Mouse (Mus musculus): Measurements from ENCODE around the gene Hpn. TPM values are rescaled to one million over a fixed set of nuclear protein-coding genes. Genes with fewer than 3 reads are reported as not detected.

Hpn gene
- polyA plus RNA-seq, 1 experiment from 2014 or later = 36.0 TPM

DNA sequence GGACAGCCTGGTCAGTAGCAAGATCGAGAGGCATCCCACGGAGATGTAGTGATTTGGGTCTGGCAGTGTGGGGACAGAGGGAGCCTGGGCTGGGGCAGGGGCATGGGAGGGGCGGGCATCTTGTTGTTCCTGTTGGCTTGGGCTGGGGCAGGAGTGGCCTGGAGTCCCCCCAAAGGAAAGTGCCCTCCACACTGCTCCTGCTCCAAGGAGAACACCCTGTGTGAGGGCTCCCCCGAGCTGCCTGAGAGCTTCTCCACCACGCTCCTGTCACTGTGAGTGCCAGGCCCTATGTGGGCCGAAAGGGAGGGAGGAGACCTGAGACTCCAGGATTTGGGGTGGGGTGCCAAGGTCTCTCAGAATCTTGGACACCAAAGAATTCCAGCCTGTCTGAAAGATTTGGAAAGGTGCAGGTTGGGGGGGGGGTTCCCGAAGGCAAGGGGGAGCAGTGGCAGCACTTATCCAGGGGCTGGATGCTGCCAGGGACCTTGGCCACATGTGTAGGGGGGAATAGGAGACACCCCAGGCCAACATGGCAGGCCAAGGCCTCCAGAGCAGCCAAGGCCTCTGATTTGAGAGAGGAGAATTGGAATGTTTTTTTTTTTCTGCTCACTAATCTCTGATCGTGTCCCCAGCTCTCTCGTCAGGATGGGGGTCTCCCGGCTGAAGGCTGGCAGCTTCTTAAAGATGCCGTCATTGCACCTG lies 55.0 kb downstream of the Hpn start:
- H3K4me3 ChIP-seq (replicated peaks; ENCODE audit: low read length) = no peak overlapping the region
- H3K27me3 ChIP-seq (ENCODE audit: control insufficient read depth, insufficient read depth, low read length) = no peaks in the 10 kb centered on the region
- no peak for ATAC-seq (ENCODE audit: insufficient read depth, low FRiP score)
- 72% methylated on average over 11 of the region's 11 CpGs for WGBS
- no peak overlapping the region for H3K27ac ChIP-seq (ENCODE audit: low read length)
- peaks cover 5% of the 10 kb centered on the region; the same call in 1 of the 2 replicates for H3K4me1 ChIP-seq (ENCODE audit: control insufficient read depth, insufficient read depth, low read length)
- no peaks in the 10 kb centered on the region for H3K9me3 ChIP-seq (replicated peaks; ENCODE audit: control insufficient read depth, low read length)
- H3K36me3 ChIP-seq (ENCODE audit: control insufficient read depth, insufficient read depth, low read length) = no peaks in the 10 kb centered on the region
- peak overlapping the region; percentile 26; the same call in 1 of the 2 replicates for H3K9ac ChIP-seq (ENCODE audit: low read length)
- no peak overlapping the region for H3K4me2 ChIP-seq (ENCODE audit: low read depth, low read length)

DNA sequence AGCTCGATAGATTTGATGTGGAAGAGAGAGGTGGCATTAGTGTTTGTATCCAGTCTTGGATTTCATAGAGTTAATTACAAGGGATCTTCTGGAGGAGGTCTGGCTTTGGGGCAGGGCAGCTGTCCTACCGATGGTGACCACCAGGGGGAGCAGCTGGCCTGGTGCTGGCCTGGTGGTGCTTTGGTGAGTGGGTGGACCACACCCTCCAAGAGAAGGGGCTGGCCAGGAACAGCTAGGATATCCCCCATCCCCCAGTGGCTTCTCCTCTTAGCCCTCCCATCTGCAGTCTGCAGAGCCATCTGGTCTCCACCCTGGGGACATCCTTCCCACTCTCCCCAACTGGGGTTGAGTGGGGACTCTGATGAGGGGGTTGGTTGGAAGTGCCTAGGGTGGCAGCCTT lies 56.0 kb downstream of the Hpn start, which contains the start of gene Lgi4:
Gene Lgi4 (plus strand): TSS at position 235 of the 400 bp plus-strand sequence.
- Histone ChIP-seq H3K27me3 (ENCODE audit: control insufficient read depth, insufficient read depth, low read length) (no peaks in the 10 kb centered on the region), H3K9ac (ENCODE audit: low read length) (peak within 1 kb of the TSS; percentile 26; the same call in 1 of the 2 replicates), H3K36me3 (ENCODE audit: control insufficient read depth, insufficient read depth, low read length) (no peaks in the 10 kb centered on the region), H3K4me3 (replicated peaks; ENCODE audit: low read length) (no peak within 1 kb of the TSS), H3K4me2 (ENCODE audit: low read depth, low read length) (no peak within 1 kb of the TSS), H3K9me3 (replicated peaks; ENCODE audit: control insufficient read depth, low read length) (no peaks in the 10 kb centered on the region), H3K27ac (ENCODE audit: low read length) (no peak within 1 kb of the TSS), H3K4me1 (ENCODE audit: control insufficient read depth, insufficient read depth, low read length) (peaks cover 10% of the 10 kb centered on the region; the same call in 1 of the 2 replicates)
- peak; percentile 41 for ATAC-seq (ENCODE audit: insufficient read depth, low FRiP score)
- whole genome bisulfite sequencing = 4% methylated on average over 2 of the region's 2 CpGs

DNA sequence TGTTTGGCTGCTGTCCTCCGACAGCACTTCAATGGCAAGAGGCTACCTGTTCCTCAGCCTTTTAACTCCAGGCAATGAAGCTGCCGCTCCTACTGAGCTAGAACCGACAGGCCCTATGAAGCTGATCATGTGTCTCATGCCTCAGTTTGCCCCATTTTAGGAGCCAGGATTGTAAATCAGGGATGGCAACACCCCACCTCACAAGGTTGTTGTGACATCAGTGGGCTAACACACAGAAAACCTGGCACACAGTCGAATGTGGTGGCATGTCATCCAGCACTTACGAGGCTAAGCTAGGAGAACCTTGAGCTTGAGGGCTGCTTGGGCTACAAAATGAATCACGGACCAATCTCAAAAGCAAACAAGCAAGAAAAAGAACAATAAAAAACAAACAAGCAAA lies 56.9 kb downstream of the Hpn start:
- H3K9ac ChIP-seq (ENCODE audit: low read length) = no peak overlapping the region
- ATAC-seq (ENCODE audit: insufficient read depth, low FRiP score) = no peak

DNA sequence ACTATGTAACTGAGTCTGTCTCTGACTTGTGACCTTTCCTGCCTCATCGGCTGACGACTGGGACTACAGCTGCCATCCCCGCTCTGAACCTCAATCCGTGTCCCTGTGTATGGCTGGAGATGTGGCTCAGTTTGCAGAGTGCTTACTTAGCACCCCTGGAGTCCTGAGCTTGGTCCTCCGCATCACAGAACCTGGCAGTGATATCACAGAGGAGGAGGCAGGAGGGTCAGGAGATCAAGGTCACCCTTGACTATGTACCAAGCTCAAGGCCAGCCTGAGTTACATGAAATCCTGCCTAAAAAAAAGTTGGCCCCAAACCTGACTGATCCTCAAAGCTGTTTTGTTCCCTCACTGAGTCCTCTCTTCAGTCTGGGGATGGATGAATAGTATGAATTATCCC lies 57.4 kb downstream of the Hpn start:
- WGBS = 67% methylated on average over 5 of the region's 5 CpGs
- Histone ChIP-seq H3K27ac (ENCODE audit: low read length) (no peak overlapping the region), H3K4me3 (replicated peaks; ENCODE audit: low read length) (no peak overlapping the region), H3K9ac (ENCODE audit: low read length) (no peak overlapping the region), H3K36me3 (ENCODE audit: control insufficient read depth, insufficient read depth, low read length) (no peaks in the 10 kb centered on the region), H3K27me3 (ENCODE audit: control insufficient read depth, insufficient read depth, low read length) (peaks cover 10% of the 10 kb centered on the region), H3K4me1 (ENCODE audit: control insufficient read depth, insufficient read depth, low read length) (peaks cover 16% of the 10 kb centered on the region), H3K4me2 (ENCODE audit: low read depth, low read length) (no peak overlapping the region), H3K9me3 (replicated peaks; ENCODE audit: control insufficient read depth, low read length) (no peaks in the 10 kb centered on the region)
- ATAC-seq (ENCODE audit: insufficient read depth, low FRiP score) = no peak

More for the DNA sequence above, 56.9 kb downstream of the Hpn start:
- H3K27me3 ChIP-seq (ENCODE audit: control insufficient read depth, insufficient read depth, low read length) = peaks cover 5% of the 10 kb centered on the region
- H3K4me2 ChIP-seq (ENCODE audit: low read depth, low read length) = no peak overlapping the region
- H3K4me1 ChIP-seq (ENCODE audit: control insufficient read depth, insufficient read depth, low read length) = peaks cover 11% of the 10 kb centered on the region; the same call in 1 of the 2 replicates
- no peaks in the 10 kb centered on the region for H3K9me3 ChIP-seq (replicated peaks; ENCODE audit: control insufficient read depth, low read length)
- no peaks in the 10 kb centered on the region for H3K36me3 ChIP-seq (ENCODE audit: control insufficient read depth, insufficient read depth, low read length)
- H3K27ac ChIP-seq (ENCODE audit: low read length) = no peak overlapping the region
- H3K4me3 ChIP-seq (replicated peaks; ENCODE audit: low read length) = no peak overlapping the region
- WGBS = 86% methylated on average over 6 of the region's 6 CpGs

DNA sequence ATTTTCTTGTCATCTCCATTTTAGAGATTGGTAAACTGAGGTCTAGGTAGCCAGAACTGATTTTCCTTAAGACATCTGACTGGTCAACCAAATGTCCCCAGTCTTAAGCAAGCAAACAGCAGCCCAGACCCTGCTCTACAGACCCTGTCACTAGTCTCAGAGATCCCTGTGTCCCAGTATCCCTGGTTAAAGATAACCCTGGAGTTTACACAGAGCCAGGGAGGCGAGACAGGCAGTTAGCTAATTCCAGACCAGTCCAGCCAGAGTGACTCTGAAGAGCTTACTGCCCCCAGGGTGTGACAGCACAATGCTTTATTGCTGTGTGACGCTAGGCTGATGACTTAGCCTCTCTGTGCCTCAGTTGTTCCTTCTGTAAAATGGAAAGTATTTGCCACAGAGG lies 58.0 kb downstream of the Hpn start, which contains the start of gene Fxyd1:
Gene Fxyd1 (minus strand): TSS at position 129 of the 400 bp plus-strand sequence.
- no peak for ATAC-seq (ENCODE audit: insufficient read depth, low FRiP score)
- Histone ChIP-seq H3K27ac (ENCODE audit: low read length) (peak within 1 kb of the TSS; percentile 48; the same call in 1 of the 2 replicates), H3K4me2 (ENCODE audit: low read depth, low read length) (peak within 1 kb of the TSS; percentile 53; the same call in 1 of the 2 replicates), H3K4me1 (ENCODE audit: control insufficient read depth, insufficient read depth, low read length) (peaks cover 21% of the 10 kb centered on the region), H3K9me3 (replicated peaks; ENCODE audit: control insufficient read depth, low read length) (no peaks in the 10 kb centered on the region), H3K9ac (ENCODE audit: low read length) (no peak within 1 kb of the TSS), H3K27me3 (ENCODE audit: control insufficient read depth, insufficient read depth, low read length) (peaks cover 16% of the 10 kb centered on the region), H3K36me3 (ENCODE audit: control insufficient read depth, insufficient read depth, low read length) (no peaks in the 10 kb centered on the region), H3K4me3 (replicated peaks; ENCODE audit: low read length) (no peak within 1 kb of the TSS)
- 77% methylated on average over 2 of the region's 2 CpGs for WGBS

DNA sequence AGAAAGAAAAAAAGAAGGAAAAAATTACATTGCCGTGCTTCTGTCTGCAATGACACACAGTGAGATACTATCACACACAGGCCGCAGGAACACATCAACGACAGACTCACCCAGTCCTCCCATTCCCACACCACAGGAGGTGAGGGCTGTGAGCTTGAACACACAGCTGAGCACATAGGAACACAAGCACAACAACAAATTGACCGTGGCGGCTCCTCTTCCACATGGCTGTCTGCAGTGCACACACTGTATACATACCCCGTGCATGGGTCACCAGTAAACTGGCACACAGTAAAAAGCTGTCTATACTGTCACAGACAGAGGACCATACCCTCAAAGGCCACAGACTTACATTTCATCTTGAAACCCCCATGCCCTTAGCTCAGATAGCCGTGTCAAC lies 58.6 kb downstream of the Hpn start:
- WGBS = 72% methylated on average over 7 of the region's 7 CpGs
- H3K27ac ChIP-seq (ENCODE audit: low read length) = 0 out of 2 replicates have a peak overlapping the region, but pooled peaks have one; percentile 48
- no peaks in the 10 kb centered on the region for H3K36me3 ChIP-seq (ENCODE audit: control insufficient read depth, insufficient read depth, low read length)
- no peak for ATAC-seq (ENCODE audit: insufficient read depth, low FRiP score)
- no peak overlapping the region for H3K9ac ChIP-seq (ENCODE audit: low read length)
- H3K4me2 ChIP-seq (ENCODE audit: low read depth, low read length) = no peak overlapping the region
- H3K4me1 ChIP-seq (ENCODE audit: control insufficient read depth, insufficient read depth, low read length) = peaks cover 23% of the 10 kb centered on the region
- no peaks in the 10 kb centered on the region for H3K9me3 ChIP-seq (replicated peaks; ENCODE audit: control insufficient read depth, low read length)
- H3K27me3 ChIP-seq (ENCODE audit: control insufficient read depth, insufficient read depth, low read length) = peaks cover 21% of the 10 kb centered on the region
- H3K4me3 ChIP-seq (replicated peaks; ENCODE audit: low read length) = no peak overlapping the region

DNA sequence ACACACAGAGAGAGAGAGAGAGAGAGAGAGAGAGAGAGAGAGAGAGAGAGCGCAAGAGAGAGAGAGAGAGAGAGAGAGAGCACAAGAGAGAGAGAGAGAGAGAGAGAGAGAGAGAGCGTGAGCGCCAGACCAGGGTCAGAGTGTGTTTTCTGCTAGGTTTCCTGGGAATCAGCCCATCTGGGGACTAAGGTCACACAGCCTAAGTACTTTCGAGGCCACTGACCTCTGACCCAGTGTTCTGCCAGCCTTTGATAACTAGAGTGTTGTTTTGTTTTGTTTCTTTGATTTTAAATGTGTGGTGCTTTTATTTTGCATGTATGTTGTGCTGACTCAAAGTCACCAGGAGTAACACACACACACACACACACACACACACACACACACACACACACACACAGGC lies 59.2 kb downstream of the Hpn start:
- ATAC-seq (ENCODE audit: insufficient read depth, low FRiP score) = no peak
- Histone ChIP-seq H3K4me1 (ENCODE audit: control insufficient read depth, insufficient read depth, low read length) (peaks cover 29% of the 10 kb centered on the region), H3K27ac (ENCODE audit: low read length) (peak overlapping the region; percentile 48; the same call in 1 of the 2 replicates), H3K4me3 (replicated peaks; ENCODE audit: low read length) (no peak overlapping the region), H3K27me3 (ENCODE audit: control insufficient read depth, insufficient read depth, low read length) (peaks cover 27% of the 10 kb centered on the region), H3K36me3 (ENCODE audit: control insufficient read depth, insufficient read depth, low read length) (no peaks in the 10 kb centered on the region), H3K9me3 (replicated peaks; ENCODE audit: control insufficient read depth, low read length) (no peaks in the 10 kb centered on the region), H3K4me2 (ENCODE audit: low read depth, low read length) (peak overlapping the region; percentile 53; the same call in 1 of the 2 replicates), H3K9ac (ENCODE audit: low read length) (no peak overlapping the region)
- 22% methylated on average over 3 of the region's 4 CpGs for WGBS

DNA sequence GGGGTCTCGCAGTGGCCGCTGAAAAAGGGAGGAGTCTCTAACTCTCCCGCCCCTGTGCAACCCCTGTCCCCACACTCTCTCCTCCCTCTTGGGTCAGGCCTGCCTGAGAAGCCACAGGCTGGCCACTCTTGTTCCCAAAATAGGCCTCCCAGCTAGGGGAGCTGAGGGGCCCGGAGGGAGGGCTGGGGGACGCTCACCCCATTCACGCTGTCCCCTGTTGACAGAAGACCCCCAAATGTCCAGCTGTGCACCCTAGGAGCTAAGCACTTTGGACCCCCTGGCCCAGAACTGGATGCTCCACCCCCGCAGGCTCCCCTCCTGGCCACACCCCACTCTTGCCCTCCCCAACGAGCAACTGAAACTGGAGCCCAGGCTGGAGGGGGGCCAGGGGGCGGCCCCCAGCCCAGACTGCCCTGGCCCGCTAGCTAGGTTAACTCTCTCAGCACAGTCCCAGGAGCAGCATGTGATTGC lies 59.7 kb downstream of the Hpn start:
- Histone ChIP-seq H3K36me3 (ENCODE audit: control insufficient read depth, insufficient read depth, low read length) (no peaks in the 10 kb centered on the region), H3K27me3 (ENCODE audit: control insufficient read depth, insufficient read depth, low read length) (peaks cover 31% of the 10 kb centered on the region), H3K4me1 (ENCODE audit: control insufficient read depth, insufficient read depth, low read length) (peaks cover 34% of the 10 kb centered on the region), H3K4me3 (replicated peaks; ENCODE audit: low read length) (peak overlapping the region; percentile 49), H3K9me3 (replicated peaks; ENCODE audit: control insufficient read depth, low read length) (no peaks in the 10 kb centered on the region), H3K4me2 (ENCODE audit: low read depth, low read length) (peak overlapping the region; percentile 53), H3K27ac (ENCODE audit: low read length) (peak overlapping the region; percentile 86), H3K9ac (ENCODE audit: low read length) (peak overlapping the region; percentile 65)
- 7% methylated on average over 10 of the region's 10 CpGs for WGBS
- ATAC-seq (ENCODE audit: insufficient read depth, low FRiP score) = peak; percentile 86

DNA sequence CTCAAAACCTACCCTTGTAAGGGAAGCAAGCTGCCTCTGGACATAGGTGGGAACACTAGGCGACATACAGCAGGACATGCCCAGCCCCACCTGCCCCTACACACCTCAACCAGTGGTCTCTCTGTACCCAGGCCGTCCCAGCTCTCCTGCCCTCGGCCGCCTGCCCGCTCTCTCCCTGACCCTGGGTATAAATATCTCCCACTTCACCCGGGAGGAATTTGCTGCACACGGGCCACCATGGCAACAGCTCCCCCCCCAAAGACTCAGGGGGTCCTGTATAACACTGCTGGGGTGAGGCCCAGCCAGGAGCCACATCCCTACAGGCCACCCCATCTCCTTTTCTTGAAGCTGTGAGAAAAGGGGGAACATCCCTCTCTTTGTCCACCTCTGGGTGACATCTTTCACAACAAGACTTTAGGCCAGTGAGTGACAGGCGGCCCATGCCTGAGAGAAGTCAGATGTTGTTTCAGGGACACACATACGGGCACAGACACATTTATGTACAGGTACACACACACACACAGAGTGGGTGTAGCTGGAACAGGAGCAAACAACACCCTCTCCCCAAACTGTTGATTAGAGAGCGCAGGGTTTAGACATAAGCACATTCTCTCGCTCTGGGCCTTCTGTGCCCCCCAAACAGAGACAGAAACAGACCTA lies 60.3 kb downstream of the Hpn start:
- Histone ChIP-seq H3K27ac (ENCODE audit: low read length) (peak overlapping the region; percentile 86), H3K36me3 (ENCODE audit: control insufficient read depth, insufficient read depth, low read length) (no peaks in the 10 kb centered on the region), H3K4me2 (ENCODE audit: low read depth, low read length) (peak overlapping the region; percentile 53), H3K9ac (ENCODE audit: low read length) (peak overlapping the region; percentile 65), H3K27me3 (ENCODE audit: control insufficient read depth, insufficient read depth, low read length) (peaks cover 37% of the 10 kb centered on the region), H3K4me1 (ENCODE audit: control insufficient read depth, insufficient read depth, low read length) (peaks cover 40% of the 10 kb centered on the region), H3K9me3 (replicated peaks; ENCODE audit: control insufficient read depth, low read length) (no peaks in the 10 kb centered on the region), H3K4me3 (replicated peaks; ENCODE audit: low read length) (peak overlapping the region; percentile 49)
- WGBS = 39% methylated on average over 11 of the region's 11 CpGs
- ATAC-seq (ENCODE audit: insufficient read depth, low FRiP score) = no peak

All from stomach, embryonic 16.5 days (tissue).